17 mouse cellular contexts compared by ENCODE assay signal in the genomic region with DNA sequence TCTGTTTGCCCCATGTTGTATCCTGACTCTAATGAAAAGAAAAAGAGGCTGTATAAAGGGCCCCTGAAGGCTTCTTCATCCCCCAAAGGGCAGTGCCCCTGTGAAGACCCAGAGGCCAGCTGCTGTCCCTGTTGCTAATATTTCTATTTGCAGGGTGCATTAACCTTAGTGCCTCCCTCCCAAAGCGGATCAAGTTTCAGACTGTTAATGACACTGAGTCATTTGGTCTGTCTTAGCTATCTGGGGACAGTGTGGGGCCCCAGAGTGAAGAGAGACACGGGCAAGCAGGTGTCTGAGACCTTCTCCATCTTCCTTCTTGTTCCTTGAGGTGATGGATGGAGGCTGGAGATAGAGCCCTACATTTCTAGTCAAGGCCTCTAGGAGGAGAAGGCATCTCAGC. TPM values are rescaled to one million over a fixed set of nuclear protein-coding genes. Genes with fewer than 3 reads are reported as not detected.
DNase-seq lines count a peak whose midpoint lies in the region; ATAC-seq and TF ChIP-seq lines count a peak whose summit lies in the region.
"Had no signal": no experiment of that assay in that cellular context is flagged by ENCODE, and none has a peak within 500 bp of the region (broad histone marks: within the 10 kb centered on the region; RNA-seq: fewer than 3 reads in every experiment).

No protein-coding gene starts in this region.

- in situ Hi-C loops in CH12.LX (cut with MboI; ENCODE audit: low pct_ligation_motif_present, low pct_unique_long_range_greater_than_20kb, low sequenced_read_pairs) = loop anchor here (5.0 to 10.0 kb wide), 2 partner anchors 37 to 100 kb away; no protein-coding TSS in a partner anchor

- ATAC-seq in intestine, embryonic 14.5 days (replicated peaks; ENCODE audit: low FRiP score, low TSS enrichment, low read depth) = no peak
- ATAC-seq in intestine, embryonic 15.5 days = no peak
- no peak for ATAC-seq in embryonic facial prominence, embryonic 15.5 days (ENCODE audit: insufficient number of reproducible peaks, low FRiP score, low TSS enrichment, low read depth)

- H3K9ac ChIP-seq in intestine, embryonic 14.5 days (ENCODE audit: low read length) = no peak overlapping the region
- no peak overlapping the region for H3K9ac ChIP-seq in intestine, embryonic 15.5 days
- H3K9ac ChIP-seq in CH12.LX (ENCODE audit: insufficient read depth, low read depth) = peak overlapping the region; percentile 64
- H3K9ac ChIP-seq in embryonic facial prominence, embryonic 15.5 days = no peak overlapping the region
- H3K9ac ChIP-seq: embryonic facial prominence, embryonic 13.5 days; liver, embryonic 13.5 days; midbrain, embryonic 12.5 days had no signal

- H3K9me3 ChIP-seq in intestine, embryonic 14.5 days (ENCODE audit: control insufficient read depth, low read length) = no peaks in the 10 kb centered on the region
- no peaks in the 10 kb centered on the region for H3K9me3 ChIP-seq in intestine, embryonic 15.5 days
- no peaks in the 10 kb centered on the region for H3K9me3 ChIP-seq in CH12.LX (replicated peaks; ENCODE audit: low read length)
- H3K9me3 ChIP-seq in embryonic facial prominence, embryonic 15.5 days (replicated peaks) = no peaks in the 10 kb centered on the region
- H3K9me3 ChIP-seq: embryonic facial prominence, embryonic 13.5 days; liver, embryonic 13.5 days; midbrain, embryonic 12.5 days had no signal

- no peaks in the 10 kb centered on the region for H3K36me3 ChIP-seq in intestine, embryonic 14.5 days (ENCODE audit: control insufficient read depth, insufficient read depth, low read length)
- H3K36me3 ChIP-seq in intestine, embryonic 15.5 days = no peaks in the 10 kb centered on the region
- no peaks in the 10 kb centered on the region for H3K36me3 ChIP-seq in CH12.LX (replicated peaks in 1 of 2; ENCODE audit: control insufficient read depth in 1 of 2, insufficient read depth in 1 of 2, low read length in 1 of 2)
- H3K36me3 ChIP-seq in embryonic facial prominence, embryonic 15.5 days = no peaks in the 10 kb centered on the region
- H3K36me3 ChIP-seq: embryonic facial prominence, embryonic 13.5 days; liver, embryonic 13.5 days; midbrain, embryonic 12.5 days had no signal

- TF ChIP-seq CTCF in CH12.LX (conservative IDR thresholded peaks at IDR 0.05 in 1 of 2, IDR thresholded peaks at IDR 0.05 in 1 of 2; ENCODE audit: low read depth in 2 of 2, low read length in 2 of 2) = peak in 1 of 2 experiments; percentile 8; a peak in 2 of 4 replicates

- dilution Hi-C loops in CH12.LX (cut with MboI; ENCODE audit: extremely low pct_ligation_motif_present, extremely low pct_unique_long_range_greater_than_20kb, low sequenced_read_pairs) = no loop called here

- H3K4me3 ChIP-seq in intestine, embryonic 14.5 days (ENCODE audit: low read depth, low read length) = no peak overlapping the region
- no peak overlapping the region for H3K4me3 ChIP-seq in intestine, embryonic 15.5 days (replicated peaks)
- H3K4me3 ChIP-seq in CH12.LX (replicated peaks in 1 of 3; ENCODE audit: low read depth in 2 of 3, low read length in 2 of 3, poor library complexity in 1 of 3) = peak overlapping the region in 2 of 3 experiments; percentile 56 to 66
- H3K4me3 ChIP-seq in embryonic facial prominence, embryonic 15.5 days (replicated peaks) = no peak overlapping the region
- H3K4me3 ChIP-seq: embryonic facial prominence, embryonic 13.5 days; liver, embryonic 13.5 days; midbrain, embryonic 12.5 days had no signal

- no peaks in the 10 kb centered on the region for H3K27me3 ChIP-seq in intestine, embryonic 14.5 days (replicated peaks; ENCODE audit: control insufficient read depth, insufficient read depth, low read length)
- no peaks in the 10 kb centered on the region for H3K27me3 ChIP-seq in intestine, embryonic 15.5 days (replicated peaks)
- no peaks in the 10 kb centered on the region for H3K27me3 ChIP-seq in CH12.LX (replicated peaks)
- no peaks in the 10 kb centered on the region for H3K27me3 ChIP-seq in embryonic facial prominence, embryonic 15.5 days
- H3K27me3 ChIP-seq: embryonic facial prominence, embryonic 13.5 days; midbrain, embryonic 12.5 days had no signal

- H3K4me2 ChIP-seq in intestine, embryonic 14.5 days (ENCODE audit: low read length) = no peak overlapping the region
- H3K4me2 ChIP-seq in intestine, embryonic 15.5 days (replicated peaks) = no peak overlapping the region
- H3K4me2 ChIP-seq in CH12.LX (ENCODE audit: insufficient read depth, low read depth, poor library complexity, severe bottlenecking) = peak overlapping the region; percentile 73
- H3K4me2 ChIP-seq in embryonic facial prominence, embryonic 15.5 days (replicated peaks) = no peak overlapping the region
- H3K4me2 ChIP-seq: embryonic facial prominence, embryonic 13.5 days; liver, embryonic 13.5 days; midbrain, embryonic 12.5 days had no signal

- peak; percentile 48 for DNase-seq in gastrocnemius, adult 18-20 months (ENCODE audit: low spot score)
- DNase-seq in gastrocnemius, postnatal 4 days (ENCODE audit: low spot score in 2 of 2) = no peak
- no peak for DNase-seq in intestine, embryonic 14.5 days (ENCODE audit: low spot score)
- DNase-seq in CH12.LX (ENCODE audit: extremely low read depth) = peak; percentile 75
- no peak for DNase-seq in right cerebral cortex, postnatal 14 days
- no peak for DNase-seq in lung, postnatal 25 days (ENCODE audit: low spot score)
- DNase-seq: liver, embryonic 13.5 days; lung, postnatal 14 days; right cerebral cortex, postnatal 4 days had no signal

- WGBS in intestine, embryonic 14.5 days = 26% methylated on average over 2 of the region's 2 CpGs
- 30% methylated on average over 2 of the region's 2 CpGs for WGBS in intestine, embryonic 15.5 days
- 27% methylated on average over 2 of the region's 2 CpGs for WGBS in embryonic facial prominence, embryonic 15.5 days

- no peaks in the 10 kb centered on the region for H3K79me2 ChIP-seq in CH12.LX (replicated peaks; ENCODE audit: control insufficient read depth, extremely low read depth, insufficient read depth, poor library complexity, severe bottlenecking)

- peaks cover 31% of the 10 kb centered on the region for H3K4me1 ChIP-seq in intestine, embryonic 14.5 days (replicated peaks; ENCODE audit: control insufficient read depth, insufficient read depth, low read length)
- peaks cover 22% of the 10 kb centered on the region for H3K4me1 ChIP-seq in intestine, embryonic 15.5 days (replicated peaks)
- peaks cover 30 to 93% of the 10 kb centered on the region in 2 experiments for H3K4me1 ChIP-seq in CH12.LX (ENCODE audit: control insufficient read depth in 1 of 2, insufficient read depth in 2 of 2)
- H3K4me1 ChIP-seq in embryonic facial prominence, embryonic 15.5 days = peaks cover 34% of the 10 kb centered on the region

- peak; percentile 82 for TF ChIP-seq EP300 in CH12.LX (IDR thresholded peaks at IDR 0.05; ENCODE audit: low read length)

- H3K27ac ChIP-seq in intestine, embryonic 14.5 days (ENCODE audit: low read depth) = peak overlapping the region; percentile 74; the same call in 1 of the 2 replicates
- H3K27ac ChIP-seq in intestine, embryonic 15.5 days = no peak overlapping the region
- H3K27ac ChIP-seq in CH12.LX (ENCODE audit: insufficient read depth, low read depth) = peak overlapping the region; percentile 89; the same call in 1 of the 2 replicates
- H3K27ac ChIP-seq in embryonic facial prominence, embryonic 15.5 days (replicated peaks) = peak overlapping the region; percentile 66
- H3K27ac ChIP-seq: liver, embryonic 13.5 days; midbrain, embryonic 12.5 days had no signal

- no peak; the same call in 1 of the 2 replicates for TF ChIP-seq RAD21 in CH12.LX (IDR thresholded peaks at IDR 0.05; ENCODE audit: low read depth, low read length)

- peak; percentile 32; the same call in 1 of the 2 replicates for TF ChIP-seq POLR2A in CH12.LX (IDR thresholded peaks at IDR 0.05; ENCODE audit: low read depth, low read length)

TF ChIP-seq in CH12.LX, 34 proteins besides CTCF, POLR2A, EP300 and RAD21 (continues in another document):
- TF ChIP-seq KAT2A (IDR thresholded peaks at IDR 0.05; ENCODE audit: insufficient replicate concordance, low read length) (no peak), USF2 (conservative IDR thresholded peaks at IDR 0.05; ENCODE audit: low read depth, low read length) (no peak), BHLHE40 (IDR thresholded peaks at IDR 0.05; ENCODE audit: low read depth, low read length) (peak; percentile 78), TBP (conservative IDR thresholded peaks at IDR 0.05; ENCODE audit: low read depth, low read length) (no peak), MAZ (IDR thresholded peaks at IDR 0.05; ENCODE audit: low read depth, low read length) (peak; percentile 82), E2F4 (IDR thresholded peaks at IDR 0.05; ENCODE audit: insufficient replicate concordance, low read depth, low read length) (no peak)

RNA-seq across cellular contexts. Expression of a gene that starts 1.9 kb away (rescaled TPM):
- 100 to 1,000 TPM; 192 to 275 TPM for total RNA-seq in gastrocnemius, adult 18-20 months (2021)
- total RNA-seq in gastrocnemius, postnatal 4 days (2021) = 10 to 100 TPM; 64.5 to 81.3 TPM
- polyA plus RNA-seq in intestine, embryonic 14.5 days (2014; fragmentation: Nextera tagmentation; extraction: Ambion mirVana) = not detected in 2 replicates
- 0.15 and 0.52 TPM in 2 replicates for polyA plus RNA-seq in intestine, embryonic 15.5 days (2015; fragmentation: Nextera tagmentation; extraction: Ambion mirVana)
- total RNA-seq in CH12.LX (2012; rRNA removed) (0.25 TPM in 2 replicates), CH12.LX (2014; rRNA removed) (0.51 and 0.62 TPM in 2 replicates)
- polyA plus RNA-seq in CH12.LX (2012; ENCODE audit: insufficient read length, low read depth) = 2.4 and 3.0 TPM in 2 replicates
- 102 and 127 TPM in 2 replicates for polyA plus RNA-seq in embryonic facial prominence, embryonic 15.5 days (2015; fragmentation: Nextera tagmentation; extraction: Ambion mirVana)
- total RNA-seq: heart, postnatal 4 days had no signal
- polyA plus RNA-seq: activated CD4-positive, CD25-positive, alpha-beta regulatory T cell, adult 4 months; inflammation-experienced regulatory T-cells, adult 6 months; midbrain, embryonic 12.5 days; stomach, embryonic 14.5 days had no signal

RNA-seq across cellular contexts. Expression of a gene that starts 13.1 kb away (rescaled TPM):
- 1 to 10 TPM; 1.1 to 2.0 TPM for total RNA-seq in gastrocnemius, adult 18-20 months (2021)
- total RNA-seq in gastrocnemius, postnatal 4 days (2021) = 10 to 100 TPM in 1 of 2 experiments, 1 to 10 TPM in 1; 9.7 to 12.8 TPM
- polyA plus RNA-seq in intestine, embryonic 14.5 days (2014; fragmentation: Nextera tagmentation; extraction: Ambion mirVana) = 0.35 and 0.49 TPM in 2 replicates
- polyA plus RNA-seq in intestine, embryonic 15.5 days (2015; fragmentation: Nextera tagmentation; extraction: Ambion mirVana) = 0.44 and 0.58 TPM in 2 replicates
- total RNA-seq in CH12.LX (2012; rRNA removed) (1.5 and 1.7 TPM in 2 replicates), CH12.LX (2014; rRNA removed) (6.1 and 6.3 TPM in 2 replicates)
- polyA plus RNA-seq in CH12.LX (2012; ENCODE audit: insufficient read length, low read depth) = 6.7 and 10.2 TPM in 2 replicates
- 22.8 and 30.2 TPM in 2 replicates for polyA plus RNA-seq in embryonic facial prominence, embryonic 15.5 days (2015; fragmentation: Nextera tagmentation; extraction: Ambion mirVana)
- polyA plus RNA-seq: activated CD4-positive, CD25-positive, alpha-beta regulatory T cell, adult 4 months had no signal

RNA-seq across cellular contexts. Expression of a gene that starts 40.1 kb away (rescaled TPM):
- under 1 TPM; 0.25 to 0.66 TPM for total RNA-seq in gastrocnemius, adult 18-20 months (2021)
- under 1 TPM; 0.61 to 0.78 TPM for total RNA-seq in gastrocnemius, postnatal 4 days (2021)
- 1.7 and 2.0 TPM in 2 replicates for polyA plus RNA-seq in intestine, embryonic 14.5 days (2014; fragmentation: Nextera tagmentation; extraction: Ambion mirVana)
- polyA plus RNA-seq in intestine, embryonic 15.5 days (2015; fragmentation: Nextera tagmentation; extraction: Ambion mirVana) = 4.0 and 8.3 TPM in 2 replicates
- not detected in 2 replicates for total RNA-seq in CH12.LX (2012; rRNA removed)
- total RNA-seq in CH12.LX (2014; rRNA removed) = not detected in 2 replicates
- 0.10 and 0.20 TPM in 2 replicates for polyA plus RNA-seq in CH12.LX (2012; ENCODE audit: insufficient read length, low read depth)
- 3.8 and 4.1 TPM in 2 replicates for polyA plus RNA-seq in embryonic facial prominence, embryonic 15.5 days (2015; fragmentation: Nextera tagmentation; extraction: Ambion mirVana)
- polyA plus RNA-seq: inflammation-experienced regulatory T-cells, adult 6 months had no signal

Comparison
In these comparisons a context has a peak if more than half of its experiments do, and no peak if none do; other contexts are left out.
1. DNase-seq: peak in gastrocnemius, adult 18-20 months (single experiment) and CH12.LX (single experiment); none in gastrocnemius, postnatal 4 days (0 of 2), intestine, embryonic 14.5 days (single experiment), right cerebral cortex, postnatal 14 days (single experiment) and lung, postnatal 25 days (single experiment).
2. H3K4me3 ChIP-seq: peak in CH12.LX (2 of 3); none in intestine, embryonic 14.5 days (single experiment), intestine, embryonic 15.5 days (single experiment) and embryonic facial prominence, embryonic 15.5 days (single experiment).
3. RNA of a gene that starts 1.9 kb away (polyA plus RNA-seq): 102 to 127 TPM in embryonic facial prominence, embryonic 15.5 days; 2.4 to 3.0 TPM in CH12.LX, 0.15 to 0.52 TPM in intestine, embryonic 15.5 days and not detected in intestine, embryonic 14.5 days; every median in the first group is over 10 times any median in the second.